Mouse (Mus musculus): ENCODE data around the gene Tnrc6c. TPM values are rescaled to one million over a fixed set of nuclear protein-coding genes. Genes with fewer than 3 reads are reported as not detected.

Gene Tnrc6c
- polyA plus RNA-seq, 1 experiment = 16.9 TPM

- no peak for TF ChIP-seq POLR2A (IDR thresholded peaks at IDR 0.05; ENCODE audit: borderline replicate concordance, low read depth, low read length)
- no peak for TF ChIP-seq CTCF (IDR thresholded peaks at IDR 0.05; ENCODE audit: low read depth, low read length)
- Histone ChIP-seq H3K4me3 (ENCODE audit: insufficient read depth, low read length) (no peak overlapping the region), H3K27ac (ENCODE audit: insufficient read depth, low read depth, low read length) (no peak overlapping the region), H3K4me1 (ENCODE audit: control insufficient read depth, insufficient read depth, low read length) (peaks cover 34% of the 10 kb centered on the region)
Observed at GRCm38 (mm10) chr11:117730490-117730838, 76.4 kb downstream of the Tnrc6c start.

- Histone ChIP-seq H3K4me3 (ENCODE audit: insufficient read depth, low read length) (no peak overlapping the region), H3K4me1 (ENCODE audit: control insufficient read depth, insufficient read depth, low read length) (peaks cover 35% of the 10 kb centered on the region), H3K27ac (ENCODE audit: insufficient read depth, low read depth, low read length) (no peak overlapping the region)
- TF ChIP-seq CTCF (IDR thresholded peaks at IDR 0.05; ENCODE audit: low read depth, low read length) (no peak), POLR2A (IDR thresholded peaks at IDR 0.05; ENCODE audit: borderline replicate concordance, low read depth, low read length) (no peak)
Observed at GRCm38 (mm10) chr11:117731470-117731869, 77.4 kb downstream of the Tnrc6c start.

GRCm38 (mm10) chr11:117736037-117736689 is 82.1 kb downstream of the Tnrc6c start:
- no peak overlapping the region for H3K4me3 ChIP-seq (ENCODE audit: insufficient read depth, low read length)
- TF ChIP-seq CTCF (IDR thresholded peaks at IDR 0.05; ENCODE audit: low read depth, low read length) = no peak
- TF ChIP-seq POLR2A (IDR thresholded peaks at IDR 0.05; ENCODE audit: borderline replicate concordance, low read depth, low read length) = no peak
- H3K27ac ChIP-seq (ENCODE audit: insufficient read depth, low read depth, low read length) = peak overlapping the region; percentile 5; the same call in 1 of the 2 replicates
- H3K4me1 ChIP-seq (ENCODE audit: control insufficient read depth, insufficient read depth, low read length) = peaks cover 18% of the 10 kb centered on the region

GRCm38 (mm10) chr11:117738123-117738522 is 84.0 kb downstream of the Tnrc6c start:
- peaks cover 16% of the 10 kb centered on the region for H3K4me1 ChIP-seq (ENCODE audit: control insufficient read depth, insufficient read depth, low read length)
- H3K4me3 ChIP-seq (ENCODE audit: insufficient read depth, low read length) = no peak overlapping the region
- no peak for TF ChIP-seq POLR2A (IDR thresholded peaks at IDR 0.05; ENCODE audit: borderline replicate concordance, low read depth, low read length)
- no peak for TF ChIP-seq CTCF (IDR thresholded peaks at IDR 0.05; ENCODE audit: low read depth, low read length)
- H3K27ac ChIP-seq (ENCODE audit: insufficient read depth, low read depth, low read length) = no peak overlapping the region

GRCm38 (mm10) chr11:117741128-117741527 is 87.0 kb downstream of the Tnrc6c start:
- Histone ChIP-seq H3K4me3 (ENCODE audit: insufficient read depth, low read length) (no peak overlapping the region), H3K27ac (ENCODE audit: insufficient read depth, low read depth, low read length) (no peak overlapping the region), H3K4me1 (ENCODE audit: control insufficient read depth, insufficient read depth, low read length) (peaks cover 3% of the 10 kb centered on the region)
- TF ChIP-seq POLR2A (IDR thresholded peaks at IDR 0.05; ENCODE audit: borderline replicate concordance, low read depth, low read length) (no peak), CTCF (IDR thresholded peaks at IDR 0.05; ENCODE audit: low read depth, low read length) (no peak)

GRCm38 (mm10) chr11:117742243-117742642 is 88.2 kb downstream of the Tnrc6c start:
- TF ChIP-seq POLR2A (IDR thresholded peaks at IDR 0.05; ENCODE audit: borderline replicate concordance, low read depth, low read length) (no peak), CTCF (IDR thresholded peaks at IDR 0.05; ENCODE audit: low read depth, low read length) (no peak)
- Histone ChIP-seq H3K4me1 (ENCODE audit: control insufficient read depth, insufficient read depth, low read length) (no peaks in the 10 kb centered on the region), H3K27ac (ENCODE audit: insufficient read depth, low read depth, low read length) (no peak overlapping the region), H3K4me3 (ENCODE audit: insufficient read depth, low read length) (no peak overlapping the region)

GRCm38 (mm10) chr11:117742715-117743114 is 88.6 kb downstream of the Tnrc6c start:
- Histone ChIP-seq H3K4me1 (ENCODE audit: control insufficient read depth, insufficient read depth, low read length) (no peaks in the 10 kb centered on the region), H3K4me3 (ENCODE audit: insufficient read depth, low read length) (no peak overlapping the region), H3K27ac (ENCODE audit: insufficient read depth, low read depth, low read length) (no peak overlapping the region)
- no peak for TF ChIP-seq CTCF (IDR thresholded peaks at IDR 0.05; ENCODE audit: low read depth, low read length)
- TF ChIP-seq POLR2A (IDR thresholded peaks at IDR 0.05; ENCODE audit: borderline replicate concordance, low read depth, low read length) = no peak

GRCm38 (mm10) chr11:117743454-117744030 is 89.5 kb downstream of the Tnrc6c start:
- Histone ChIP-seq H3K4me1 (ENCODE audit: control insufficient read depth, insufficient read depth, low read length) (no peaks in the 10 kb centered on the region), H3K4me3 (ENCODE audit: insufficient read depth, low read length) (no peak overlapping the region), H3K27ac (ENCODE audit: insufficient read depth, low read depth, low read length) (no peak overlapping the region)
- TF ChIP-seq POLR2A (IDR thresholded peaks at IDR 0.05; ENCODE audit: borderline replicate concordance, low read depth, low read length) = no peak
- TF ChIP-seq CTCF (IDR thresholded peaks at IDR 0.05; ENCODE audit: low read depth, low read length) = no peak

GRCm38 (mm10) chr11:117748628-117749027 is 94.5 kb downstream of the Tnrc6c start:
- Histone ChIP-seq H3K4me1 (ENCODE audit: control insufficient read depth, insufficient read depth, low read length) (no peaks in the 10 kb centered on the region), H3K4me3 (ENCODE audit: insufficient read depth, low read length) (no peak overlapping the region), H3K27ac (ENCODE audit: insufficient read depth, low read depth, low read length) (no peak overlapping the region)
- TF ChIP-seq POLR2A (IDR thresholded peaks at IDR 0.05; ENCODE audit: borderline replicate concordance, low read depth, low read length) = no peak
- TF ChIP-seq CTCF (IDR thresholded peaks at IDR 0.05; ENCODE audit: low read depth, low read length) = no peak

GRCm38 (mm10) chr11:117749414-117749813 is 95.3 kb downstream of the Tnrc6c start:
- H3K4me3 ChIP-seq (ENCODE audit: insufficient read depth, low read length) = no peak overlapping the region
- H3K4me1 ChIP-seq (ENCODE audit: control insufficient read depth, insufficient read depth, low read length) = no peaks in the 10 kb centered on the region
- TF ChIP-seq POLR2A (IDR thresholded peaks at IDR 0.05; ENCODE audit: borderline replicate concordance, low read depth, low read length) (no peak), CTCF (IDR thresholded peaks at IDR 0.05; ENCODE audit: low read depth, low read length) (no peak)
- H3K27ac ChIP-seq (ENCODE audit: insufficient read depth, low read depth, low read length) = no peak overlapping the region

Measured in bone marrow macrophage, adult 2 months (primary cell).